Mouse (Mus musculus) erythroblast, embryonic 14.5 days (primary cell): ENCODE results near the gene Gale.

Experiments
- GATA1 ChIP-seq: IDR thresholded peaks from 2 replicates; pipeline ENCODE4 v1.6.1; 2012; ENCODE audit warnings: low read length, inconsistent platforms, mixed read lengths
- TAL1 ChIP-seq: IDR thresholded peaks from 3 replicates; pipeline ENCODE4 v1.6.1; 2012; ENCODE audit warnings: low read length, inconsistent platforms, mixed read lengths

DNA sequence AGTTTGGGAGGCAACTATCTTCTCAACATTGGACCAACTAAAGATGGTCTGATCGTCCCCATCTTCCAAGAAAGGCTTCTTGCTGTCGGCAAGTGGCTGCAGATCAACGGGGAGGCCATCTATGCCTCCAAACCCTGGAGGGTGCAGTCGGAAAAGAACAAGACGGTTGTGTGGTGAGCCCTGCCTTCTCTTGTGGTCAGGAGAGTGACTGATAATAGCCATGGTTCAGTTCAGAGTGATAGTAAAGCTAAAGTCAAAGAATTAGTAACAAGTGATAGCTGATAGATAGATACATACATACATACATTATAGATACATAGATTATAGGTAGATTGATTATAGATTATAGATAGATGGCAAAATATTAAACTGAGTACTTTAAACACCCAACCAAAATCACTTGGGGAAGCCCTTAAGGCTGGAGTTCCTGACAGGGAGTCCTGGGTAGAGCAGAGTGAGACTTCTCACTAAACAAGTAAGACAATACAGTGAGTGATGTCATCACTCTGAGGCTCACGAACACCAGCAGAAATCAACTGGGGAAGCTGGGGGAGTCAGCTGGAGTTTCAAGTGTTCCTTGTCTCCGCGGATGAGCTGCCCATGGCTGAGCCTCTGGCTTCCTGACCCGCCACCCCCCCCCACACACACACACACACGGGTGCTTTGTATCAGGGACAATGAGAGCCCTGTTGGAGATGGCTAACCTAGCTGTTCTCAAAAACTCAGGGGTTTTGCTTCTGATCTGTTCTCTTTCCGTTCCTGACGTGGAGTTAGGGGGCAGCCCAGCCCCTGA, 28.6 kb upstream of the Gale start:
- TF ChIP-seq GATA1, result no peak
- no peak for TF ChIP-seq TAL1
